Mouse (Mus musculus): ENCODE results near the gene Klrg1.

- TF ChIP-seq POLR2A (IDR thresholded peaks at IDR 0.05; ENCODE audit: control insufficient read depth in 1 of 2, insufficient read depth in 1 of 2, low read depth in 1 of 2, low read length in 2 of 2, poor library complexity in 1 of 2), result no peak
- TF ChIP-seq ELF1 (IDR thresholded peaks at IDR 0.05; ENCODE audit: low read depth, low read length), result no peak
- TF ChIP-seq EP300 (IDR thresholded peaks at IDR 0.05; ENCODE audit: low read depth in 1 of 2, low read length in 2 of 2), result no peak
- TF ChIP-seq CTCF (IDR thresholded peaks at IDR 0.05 in 2 of 3, conservative IDR thresholded peaks at IDR 0.05 in 1 of 3; ENCODE audit: control insufficient read depth in 1 of 3, insufficient read depth in 1 of 3, low read depth in 2 of 3, low read length in 3 of 3, poor library complexity in 1 of 3, severe bottlenecking in 1 of 3), result no peak
- no peak for TF ChIP-seq USF1 (IDR thresholded peaks at IDR 0.05; ENCODE audit: low read depth, low read length)
These were observed 12.6 kb upstream of the Klrg1 start for GRCm38 (mm10) chr6:122295242-122295641.
